Mouse (Mus musculus) lung, postnatal 0 days (tissue): ENCODE measurements around the gene Tubg2. TPM values are rescaled to one million over a fixed set of nuclear protein-coding genes. Genes with fewer than 3 reads are reported as not detected.

Source experiments
- ATAC-seq: fragments of 200-750 bp; cut with Nextera tagmentation; 2 replicates; pipeline ENCODE4 v1.8.0; 2017; ENCODE audit warnings: moderate library complexity
- DNase-seq: peaks from one replicate; pipeline ENCODE4 v3.0.0-alpha.2; 2016; ENCODE audit warnings: low spot score
- H3K27ac ChIP-seq: fragments of 300-500 bp; sonication (generic); 2 replicates; pipeline ENCODE4 v1.5.1; 2014; ENCODE audit warnings: antibody characterized with exemption, mild to moderate bottlenecking, low read length, mixed read lengths
- H3K27me3 ChIP-seq: fragments of 300-500 bp; sonication (generic); replicated peaks from 2 replicates; pipeline ENCODE4 v1.6.1; 2014; ENCODE audit warnings: low read length, mixed read lengths; ENCODE audit not compliant: insufficient read depth
- H3K36me3 ChIP-seq: fragments of 300-500 bp; sonication (generic); 2 replicates; pipeline ENCODE4 v1.6.1; 2014; ENCODE audit warnings: low read length, mixed read lengths; ENCODE audit not compliant: insufficient read depth
- H3K4me1 ChIP-seq: fragments of 300-500 bp; sonication (generic); 2 replicates; pipeline ENCODE4 v1.6.1; 2014; ENCODE audit warnings: antibody characterized with exemption, low read depth, low read length, mixed read lengths; ENCODE audit not compliant: insufficient read depth
- H3K4me2 ChIP-seq: fragments of 300-500 bp; sonication (generic); replicated peaks from 2 replicates; pipeline ENCODE4 v1.6.1; 2014; ENCODE audit warnings: low read depth, mild to moderate bottlenecking, low read length, moderate library complexity, mixed read lengths
- H3K4me3 ChIP-seq: fragments of 300-500 bp; sonication (generic); 2 replicates; pipeline ENCODE4 v1.5.1; 2014; ENCODE audit warnings: low read depth, low read length
- H3K9ac ChIP-seq: fragments of 300-500 bp; sonication (generic); replicated peaks from 2 replicates; pipeline ENCODE4 v1.6.1; 2014; ENCODE audit warnings: low read depth, mild to moderate bottlenecking
- H3K9me3 ChIP-seq: fragments of 300-500 bp; sonication (generic); 2 replicates; pipeline ENCODE4 v1.6.1; 2016; ENCODE audit warnings: low read length, mixed read lengths
- CTCF ChIP-seq: IDR thresholded peaks from 2 replicates; pipeline ENCODE4 v1.5.1; 2016; ENCODE audit warnings: antibody characterized with exemption, mild to moderate bottlenecking
- EP300 ChIP-seq: IDR thresholded peaks from 2 replicates; pipeline ENCODE4 v1.6.1; 2016; ENCODE audit warnings: antibody characterized with exemption, mild to moderate bottlenecking, control low read depth
- WGBS: fragments of 180-500 bp; shearing (Covaris S2); extraction: QIAGEN DNeasy Blood & Tissue Kit; methylation state at CpG from one replicate; pipeline ENCODE4 v1.1.7; 2014; 5-methylcytosine and 5-hydroxymethylcytosine counted together
- polyA plus RNA-seq: library from polyadenylated mRNA; unstranded; fragments of >200 nt; fragmentation: Nextera tagmentation; extraction: Ambion mirVana; gene quantifications from 2 replicates; pipeline ENCODE4 v1.2.1, GENCODE M21; 2015

Gene Tubg2
- polyA plus RNA-seq, 1 experiment from 2014 or later: 2.3 TPM

DNA sequence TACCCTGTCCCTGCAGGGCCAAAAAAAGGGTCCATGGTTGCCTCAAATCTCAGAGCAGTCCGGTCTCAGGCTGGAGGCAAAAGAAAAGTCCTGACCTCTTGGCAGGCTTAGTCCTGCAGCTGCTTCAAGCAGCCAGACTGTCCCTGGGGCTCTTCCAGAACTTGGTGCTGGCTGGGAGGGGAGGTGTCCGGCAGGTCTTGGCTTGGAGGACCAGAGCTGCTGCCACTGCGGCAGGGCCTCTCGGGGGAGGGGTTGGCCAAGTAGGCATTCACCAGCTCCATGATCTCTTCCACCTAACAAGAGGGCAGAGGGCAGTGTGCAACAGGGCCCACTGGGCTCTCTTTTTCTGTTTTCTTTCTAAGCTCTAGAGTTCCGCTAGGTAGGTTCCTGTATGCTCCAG lies 7.1 kb downstream of the Tubg2 start:
- Histone ChIP-seq H3K4me2 (no peak overlapping the region), H3K27ac (peak overlapping the region; percentile 10; the same call in 1 of the 2 replicates), H3K27me3 (no peaks in the 10 kb centered on the region; the same call in 1 of the 2 replicates), H3K9ac (no peak overlapping the region), H3K4me1 (peaks cover 2% of the 10 kb centered on the region; the same call in 1 of the 2 replicates), H3K9me3 (no peaks in the 10 kb centered on the region), H3K36me3 (peaks cover 22% of the 10 kb centered on the region), H3K4me3 (no peak overlapping the region)
- 51% methylated on average over 5 of the region's 5 CpGs for WGBS
- DNase-seq (peak; percentile 73), ATAC-seq (peak; percentile 34)
- TF ChIP-seq CTCF: no peak
- TF ChIP-seq EP300: no peak

DNA sequence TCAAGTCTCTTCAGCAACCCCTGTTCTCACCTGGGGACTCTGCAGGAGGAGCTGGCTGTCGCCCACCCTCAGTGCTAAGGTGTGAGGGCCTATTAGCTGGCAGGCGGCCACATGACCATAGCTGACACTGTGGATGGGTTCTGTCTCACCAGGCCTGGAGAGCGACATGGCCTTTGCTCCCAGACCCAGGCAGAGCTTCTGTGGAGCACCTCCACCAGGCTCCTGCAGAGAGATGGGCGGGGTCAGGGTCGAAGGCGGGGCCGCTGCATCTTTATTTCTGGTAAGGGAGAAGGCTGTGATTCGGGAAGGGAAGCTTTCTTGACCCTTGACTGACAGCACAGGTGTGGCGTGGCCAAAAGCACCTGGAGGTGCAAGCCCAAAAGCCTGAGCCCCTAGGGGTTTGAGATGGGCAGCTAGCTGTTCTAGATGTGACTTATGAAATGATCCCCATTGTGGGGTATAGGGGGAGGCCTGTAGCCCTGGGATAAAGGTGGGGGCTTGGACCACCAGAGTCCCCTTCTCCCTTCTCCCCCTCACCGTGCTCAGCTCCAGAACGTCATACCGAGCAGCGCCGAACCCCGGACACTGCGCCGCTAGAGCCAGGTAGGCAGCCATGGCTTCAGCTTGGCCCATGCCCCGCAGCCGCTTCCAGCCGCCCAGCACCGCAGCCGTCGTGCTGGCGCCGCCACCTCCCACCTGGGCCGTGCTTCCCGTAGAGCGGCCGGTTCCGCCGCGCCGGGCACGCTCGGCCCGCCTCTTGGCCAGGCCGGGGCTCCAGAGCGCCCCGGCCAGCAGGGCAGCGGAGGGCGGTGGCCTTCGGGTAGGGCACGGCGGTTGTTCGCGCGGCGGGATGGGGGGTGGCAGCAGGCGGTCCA lies 8.0 kb downstream of the Tubg2 start:
- Histone ChIP-seq H3K27ac (no peak overlapping the region; the same call in 1 of the 2 replicates), H3K9ac (no peak overlapping the region), H3K4me2 (no peak overlapping the region), H3K4me3 (no peak overlapping the region), H3K9me3 (no peaks in the 10 kb centered on the region), H3K27me3 (no peaks in the 10 kb centered on the region; the same call in 1 of the 2 replicates), H3K4me1 (peaks cover 6% of the 10 kb centered on the region; the same call in 1 of the 2 replicates), H3K36me3 (peaks cover 23% of the 10 kb centered on the region)
- no peak for TF ChIP-seq EP300
- no peak for TF ChIP-seq CTCF
- DNase-seq: no peak
- WGBS: 60% methylated on average over 49 of the region's 49 CpGs
- ATAC-seq: no peak

DNA sequence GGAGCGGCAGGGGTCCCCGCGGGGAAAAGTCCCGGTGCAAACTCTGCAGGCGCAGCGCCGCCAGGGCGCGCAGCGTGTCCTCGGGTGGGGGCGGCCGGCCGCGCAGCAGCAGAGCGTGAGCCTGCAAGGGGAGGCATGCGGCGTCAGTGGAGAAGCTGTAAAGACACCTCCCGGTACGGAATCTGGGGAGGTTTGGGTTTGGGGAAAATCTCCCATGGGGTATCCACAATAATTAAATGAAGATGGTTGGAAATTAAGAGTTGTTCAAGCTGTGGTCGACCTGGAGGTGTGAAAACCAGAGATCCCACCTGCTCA lies 8.6 kb downstream of the Tubg2 start:
- no peak for ATAC-seq
- H3K36me3 ChIP-seq: peaks cover 23% of the 10 kb centered on the region
- H3K27ac ChIP-seq: no peak overlapping the region

DNA sequence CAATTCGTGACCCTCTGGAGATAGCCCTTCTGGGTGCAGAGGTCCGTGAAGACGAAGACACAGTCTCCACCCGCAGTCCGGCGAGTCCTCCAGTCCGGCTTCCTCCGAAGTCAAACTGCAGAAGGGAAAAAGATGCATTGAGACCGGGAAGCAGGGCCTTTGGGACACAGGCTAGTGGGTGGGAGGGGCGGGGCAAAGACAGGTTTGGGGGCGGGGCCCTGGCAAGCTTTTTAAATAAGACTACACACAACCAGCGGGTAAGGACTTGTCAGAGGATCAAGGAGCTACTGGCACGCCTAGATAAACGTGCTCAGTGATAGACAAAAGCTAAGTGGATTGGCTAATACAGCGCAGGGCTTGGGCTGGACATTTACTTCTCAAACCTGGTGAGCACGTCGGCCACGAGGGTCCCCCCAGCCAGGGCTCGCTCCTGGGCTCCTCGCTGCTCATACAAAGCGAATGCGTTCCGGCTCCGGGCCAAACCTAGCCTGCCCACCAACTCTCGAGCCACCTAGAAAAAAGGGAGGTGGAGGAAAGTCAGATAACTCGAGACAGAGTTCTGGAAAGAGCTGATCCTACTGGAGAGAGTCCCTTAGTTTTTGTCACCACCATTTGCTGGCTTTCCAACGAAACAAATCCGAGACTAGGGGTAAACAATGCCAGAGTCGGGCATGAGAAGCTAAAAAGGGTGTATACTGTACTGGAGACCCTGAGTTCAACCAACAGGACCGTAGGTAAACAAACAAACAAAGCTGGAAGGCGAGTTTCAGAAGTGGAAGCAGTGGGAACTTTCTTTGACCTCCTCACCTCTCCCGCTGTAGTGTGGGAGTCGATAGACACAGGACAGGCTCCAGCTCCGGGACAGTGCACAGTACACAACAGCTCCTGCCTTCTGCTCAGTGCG lies 9.2 kb downstream of the Tubg2 start:
- Histone ChIP-seq H3K27me3 (no peaks in the 10 kb centered on the region; the same call in 1 of the 2 replicates), H3K36me3 (peaks cover 23% of the 10 kb centered on the region), H3K4me1 (peaks cover 14% of the 10 kb centered on the region; the same call in 1 of the 2 replicates), H3K4me3 (no peak overlapping the region), H3K9me3 (no peaks in the 10 kb centered on the region), H3K9ac (no peak overlapping the region), H3K4me2 (no peak overlapping the region), H3K27ac (no peak overlapping the region)
- no peak for TF ChIP-seq EP300
- no peak for TF ChIP-seq CTCF
- WGBS: 42% methylated on average over 35 of the region's 35 CpGs
- DNase-seq (peak; percentile 73), ATAC-seq (peak; percentile 44)

More for the DNA sequence above, 8.6 kb downstream of the Tubg2 start:
- Histone ChIP-seq H3K4me1 (peaks cover 12% of the 10 kb centered on the region; the same call in 1 of the 2 replicates), H3K4me2 (no peak overlapping the region), H3K4me3 (no peak overlapping the region), H3K27me3 (no peaks in the 10 kb centered on the region; the same call in 1 of the 2 replicates), H3K9ac (no peak overlapping the region), H3K9me3 (no peaks in the 10 kb centered on the region)
- 42% methylated on average over 21 of the region's 21 CpGs for WGBS
- no peak for DNase-seq
- no peak for TF ChIP-seq CTCF
- no peak for TF ChIP-seq EP300

DNA sequence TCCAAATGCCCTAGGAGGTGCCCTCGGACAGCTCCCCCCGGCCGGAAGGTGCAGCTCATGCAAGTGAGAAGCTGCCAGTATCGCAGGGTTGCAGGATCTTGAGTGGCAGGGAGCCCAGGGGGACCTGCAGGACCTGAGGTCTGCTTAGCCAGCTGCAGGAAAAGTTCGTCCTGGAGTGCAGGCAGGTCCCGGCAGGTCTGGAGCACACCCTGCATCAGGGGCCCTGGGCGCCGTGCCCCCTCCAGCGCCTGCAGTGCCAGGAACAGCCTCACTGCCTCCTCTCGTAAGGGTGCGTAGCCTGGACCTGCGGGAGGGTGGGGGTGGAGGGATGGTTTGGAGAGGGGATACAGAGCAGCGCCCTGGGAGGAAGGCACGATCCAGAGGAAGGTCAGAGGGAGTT lies 10.7 kb downstream of the Tubg2 start:
- 79% methylated on average over 14 of the region's 14 CpGs for WGBS
- H3K9ac ChIP-seq: no peak overlapping the region
- H3K27me3 ChIP-seq: no peaks in the 10 kb centered on the region; the same call in 1 of the 2 replicates
- H3K4me3 ChIP-seq: no peak overlapping the region
- H3K4me2 ChIP-seq: no peak overlapping the region
- H3K9me3 ChIP-seq: no peaks in the 10 kb centered on the region
- peaks cover 14% of the 10 kb centered on the region; the same call in 1 of the 2 replicates for H3K4me1 ChIP-seq
- no peak for TF ChIP-seq CTCF
- no peak for TF ChIP-seq EP300
- no peak for ATAC-seq
- H3K27ac ChIP-seq: no peak overlapping the region
- peaks cover 23% of the 10 kb centered on the region for H3K36me3 ChIP-seq
- no peak for DNase-seq
